Mouse (Mus musculus) intestine, embryonic 15.5 days (tissue): ENCODE data around the gene Smg9. TPM values are rescaled to one million over a fixed set of nuclear protein-coding genes. Genes with fewer than 3 reads are reported as not detected.

Experiments used
- ATAC-seq: fragments of 200-750 bp; cut with Nextera tagmentation; 2 replicates; pipeline ENCODE4 v1.8.0; 2017; ENCODE audit warnings: moderate TSS enrichment, moderate library complexity
- H3K27ac ChIP-seq: fragments of 300-500 bp; sonication (generic); 2 replicates; pipeline ENCODE4 v1.5.1; 2015; ENCODE audit warnings: mild to moderate bottlenecking, inconsistent platforms
- H3K27me3 ChIP-seq: fragments of 300-500 bp; sonication (generic); replicated peaks from 2 replicates; pipeline ENCODE4 v1.6.1; 2015; ENCODE audit warnings: inconsistent platforms
- H3K36me3 ChIP-seq: fragments of 300-500 bp; sonication (generic); 2 replicates; pipeline ENCODE4 v1.6.1; 2015; ENCODE audit warnings: inconsistent platforms
- H3K4me1 ChIP-seq: fragments of 300-500 bp; sonication (generic); replicated peaks from 2 replicates; pipeline ENCODE4 v1.6.1; 2015; ENCODE audit warnings: inconsistent platforms
- H3K4me2 ChIP-seq: fragments of 300-500 bp; sonication (generic); replicated peaks from 2 replicates; pipeline ENCODE4 v1.6.1; 2015; ENCODE audit warnings: mild to moderate bottlenecking, inconsistent platforms
- H3K4me3 ChIP-seq: fragments of 300-500 bp; sonication (generic); replicated peaks from 2 replicates; pipeline ENCODE4 v1.5.1; 2015; ENCODE audit warnings: inconsistent platforms
- H3K9ac ChIP-seq: fragments of 300-500 bp; sonication (generic); 2 replicates; pipeline ENCODE4 v1.6.1; 2015; ENCODE audit warnings: inconsistent platforms
- H3K9me3 ChIP-seq: fragments of 300-500 bp; sonication (generic); 2 replicates; pipeline ENCODE4 v1.6.1; 2016; ENCODE audit warnings: inconsistent platforms
- WGBS: fragments of 180-500 bp; shearing (Covaris S2); methylation state at CpG from one replicate; pipeline ENCODE4 v1.1.7; 2015; 5-methylcytosine and 5-hydroxymethylcytosine counted together
- polyA plus RNA-seq: library from polyadenylated mRNA; unstranded; fragments of >200 nt; fragmentation: Nextera tagmentation; extraction: Ambion mirVana; gene quantifications from 2 replicates; pipeline ENCODE4 v1.2.1, GENCODE M21; 2015

The Smg9 gene
- polyA plus RNA-seq, 1 experiment from 2014 or later: 19.6 TPM

- 58% methylated on average over 2 of the region's 2 CpGs for WGBS
- no peak overlapping the region for H3K4me2 ChIP-seq
- H3K27ac ChIP-seq: no peak overlapping the region
- peaks cover 18% of the 10 kb centered on the region for H3K4me1 ChIP-seq
- H3K27me3 ChIP-seq: peaks cover 6% of the 10 kb centered on the region
- ATAC-seq: no peak
- H3K4me3 ChIP-seq: no peak overlapping the region
- H3K36me3 ChIP-seq: no peaks in the 10 kb centered on the region
- H3K9me3 ChIP-seq: no peaks in the 10 kb centered on the region
- H3K9ac ChIP-seq: no peak overlapping the region
Observed at GRCm38 (mm10) chr7:24380370-24380769, 19.0 kb upstream of the Smg9 start.

- H3K4me3 ChIP-seq: no peak overlapping the region
- H3K36me3 ChIP-seq: no peaks in the 10 kb centered on the region
- ATAC-seq: no peak
- no peak overlapping the region for H3K9ac ChIP-seq
- no peak overlapping the region for H3K27ac ChIP-seq
- no peaks in the 10 kb centered on the region for H3K9me3 ChIP-seq
- WGBS: 67% methylated on average over 16 of the region's 16 CpGs
- no peak overlapping the region for H3K4me2 ChIP-seq
- H3K27me3 ChIP-seq: no peaks in the 10 kb centered on the region; the same call in 1 of the 2 replicates
- H3K4me1 ChIP-seq: peaks cover 8% of the 10 kb centered on the region
Observed at GRCm38 (mm10) chr7:24382730-24383372, 16.6 kb upstream of the Smg9 start.

- Histone ChIP-seq H3K9me3 (no peaks in the 10 kb centered on the region), H3K27ac (no peak overlapping the region), H3K4me2 (no peak overlapping the region), H3K9ac (no peak overlapping the region), H3K4me1 (peaks cover 8% of the 10 kb centered on the region), H3K27me3 (no peaks in the 10 kb centered on the region; the same call in 1 of the 2 replicates), H3K4me3 (no peak overlapping the region), H3K36me3 (no peaks in the 10 kb centered on the region)
- no peak for ATAC-seq
- 63% methylated on average over 6 of the region's 6 CpGs for WGBS
Observed at GRCm38 (mm10) chr7:24384070-24384469, 15.3 kb upstream of the Smg9 start.

- Histone ChIP-seq H3K27me3 (no peaks in the 10 kb centered on the region; the same call in 1 of the 2 replicates), H3K27ac (no peak overlapping the region), H3K36me3 (no peaks in the 10 kb centered on the region), H3K4me2 (peak overlapping the region; percentile 33; the same call in 1 of the 2 replicates), H3K4me3 (no peak overlapping the region), H3K4me1 (peaks cover 6% of the 10 kb centered on the region), H3K9me3 (no peaks in the 10 kb centered on the region), H3K9ac (no peak overlapping the region)
- 6% methylated on average over 11 of the region's 11 CpGs for WGBS
- no peak; the same call in 1 of the 2 replicates for ATAC-seq
Observed at GRCm38 (mm10) chr7:24384827-24385226, 14.6 kb upstream of the Smg9 start.

DNA sequence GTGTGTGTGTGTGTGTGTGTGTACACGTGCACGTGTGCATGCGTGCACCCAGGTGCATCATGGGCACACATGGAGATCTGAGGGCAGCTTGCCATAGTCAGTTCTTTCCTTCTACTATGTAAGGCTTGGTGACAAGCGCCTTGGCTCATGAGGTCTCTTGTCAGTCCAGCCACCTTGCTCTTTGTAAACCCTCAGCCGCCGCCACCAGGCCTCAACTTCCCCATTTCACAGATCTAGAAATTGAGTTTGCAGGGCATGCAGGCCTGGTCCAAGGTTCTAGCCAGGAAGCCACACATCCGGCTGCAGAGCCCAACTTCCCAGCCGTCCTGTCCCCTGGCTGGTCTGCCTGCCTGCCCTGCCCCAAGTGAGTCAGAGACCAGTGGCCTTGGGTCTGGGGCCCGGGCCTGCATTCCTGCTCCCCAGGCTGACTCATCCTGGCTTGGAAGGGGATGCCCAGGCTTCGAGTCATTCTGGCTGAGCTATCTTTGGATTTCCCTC is 12.3 kb upstream of the Smg9 start:
- H3K4me3 ChIP-seq: no peak overlapping the region
- no peak overlapping the region for H3K4me2 ChIP-seq
- no peak overlapping the region for H3K9ac ChIP-seq
- no peaks in the 10 kb centered on the region; the same call in 1 of the 2 replicates for H3K27me3 ChIP-seq
- 78% methylated on average over 10 of the region's 10 CpGs for WGBS
- no peak overlapping the region for H3K27ac ChIP-seq
- no peak for ATAC-seq
- H3K36me3 ChIP-seq: no peaks in the 10 kb centered on the region
- no peaks in the 10 kb centered on the region for H3K9me3 ChIP-seq
- H3K4me1 ChIP-seq: peaks cover 8% of the 10 kb centered on the region; the same call in 1 of the 2 replicates

- Histone ChIP-seq H3K9me3 (no peaks in the 10 kb centered on the region), H3K27ac (no peak overlapping the region), H3K4me3 (no peak overlapping the region), H3K9ac (no peak overlapping the region), H3K4me1 (peaks cover 8% of the 10 kb centered on the region; the same call in 1 of the 2 replicates), H3K4me2 (no peak overlapping the region), H3K36me3 (no peaks in the 10 kb centered on the region), H3K27me3 (no peaks in the 10 kb centered on the region)
- 60% methylated on average over 13 of the region's 13 CpGs for whole genome bisulfite sequencing
- ATAC-seq: no peak
Observed at GRCm38 (mm10) chr7:24389516-24390187, 9.8 kb upstream of the Smg9 start.

GRCm38 (mm10) chr7:24390512-24390911 is 8.9 kb upstream of the Smg9 start:
- Histone ChIP-seq H3K9ac (no peak overlapping the region), H3K4me3 (no peak overlapping the region), H3K27ac (no peak overlapping the region), H3K4me2 (no peak overlapping the region), H3K36me3 (no peaks in the 10 kb centered on the region), H3K9me3 (no peaks in the 10 kb centered on the region), H3K27me3 (no peaks in the 10 kb centered on the region), H3K4me1 (peaks cover 8% of the 10 kb centered on the region; the same call in 1 of the 2 replicates)
- WGBS: 55% methylated on average over 7 of the region's 7 CpGs
- no peak for ATAC-seq

- Histone ChIP-seq H3K36me3 (no peaks in the 10 kb centered on the region), H3K4me1 (peaks cover 8% of the 10 kb centered on the region; the same call in 1 of the 2 replicates), H3K27me3 (no peaks in the 10 kb centered on the region), H3K4me3 (no peak overlapping the region), H3K9ac (no peak overlapping the region), H3K27ac (peak overlapping the region; percentile 32; the same call in 1 of the 2 replicates), H3K9me3 (no peaks in the 10 kb centered on the region), H3K4me2 (peak overlapping the region; percentile 45)
- 2% methylated on average over 5 of the region's 5 CpGs for WGBS
- ATAC-seq: peak; percentile 85
Observed at GRCm38 (mm10) chr7:24391077-24391476, 8.3 kb upstream of the Smg9 start.

- Histone ChIP-seq H3K9me3 (no peaks in the 10 kb centered on the region), H3K36me3 (no peaks in the 10 kb centered on the region), H3K4me2 (no peak overlapping the region), H3K4me1 (peaks cover 8% of the 10 kb centered on the region; the same call in 1 of the 2 replicates), H3K27me3 (no peaks in the 10 kb centered on the region), H3K4me3 (no peak overlapping the region), H3K27ac (0 out of 2 replicates have a peak overlapping the region, but pooled peaks have one; percentile 27), H3K9ac (no peak overlapping the region)
- WGBS: 69% methylated on average over 2 of the region's 2 CpGs
- ATAC-seq: no peak
Observed at GRCm38 (mm10) chr7:24391687-24392086, 7.7 kb upstream of the Smg9 start.

- H3K4me2 ChIP-seq: no peak overlapping the region
- no peak overlapping the region for H3K4me3 ChIP-seq
- no peak overlapping the region for H3K27ac ChIP-seq
- H3K27me3 ChIP-seq: no peaks in the 10 kb centered on the region
- H3K36me3 ChIP-seq: no peaks in the 10 kb centered on the region
- no peaks in the 10 kb centered on the region for H3K9me3 ChIP-seq
- H3K9ac ChIP-seq: no peak overlapping the region
- no peak for ATAC-seq
- 86% methylated on average over 3 of the region's 3 CpGs for WGBS
- peaks cover 10% of the 10 kb centered on the region; the same call in 1 of the 2 replicates for H3K4me1 ChIP-seq
Observed at GRCm38 (mm10) chr7:24394054-24394453, 5.4 kb upstream of the Smg9 start.

GRCm38 (mm10) chr7:24394475-24395161 is 4.8 kb upstream of the Smg9 start:
- Histone ChIP-seq H3K4me2 (no peak overlapping the region), H3K9ac (no peak overlapping the region), H3K36me3 (no peaks in the 10 kb centered on the region), H3K27me3 (no peaks in the 10 kb centered on the region), H3K9me3 (no peaks in the 10 kb centered on the region), H3K4me3 (no peak overlapping the region), H3K27ac (no peak overlapping the region), H3K4me1 (peaks cover 11% of the 10 kb centered on the region; the same call in 1 of the 2 replicates)
- 60% methylated on average over 15 of the region's 15 CpGs for WGBS
- ATAC-seq: no peak

DNA sequence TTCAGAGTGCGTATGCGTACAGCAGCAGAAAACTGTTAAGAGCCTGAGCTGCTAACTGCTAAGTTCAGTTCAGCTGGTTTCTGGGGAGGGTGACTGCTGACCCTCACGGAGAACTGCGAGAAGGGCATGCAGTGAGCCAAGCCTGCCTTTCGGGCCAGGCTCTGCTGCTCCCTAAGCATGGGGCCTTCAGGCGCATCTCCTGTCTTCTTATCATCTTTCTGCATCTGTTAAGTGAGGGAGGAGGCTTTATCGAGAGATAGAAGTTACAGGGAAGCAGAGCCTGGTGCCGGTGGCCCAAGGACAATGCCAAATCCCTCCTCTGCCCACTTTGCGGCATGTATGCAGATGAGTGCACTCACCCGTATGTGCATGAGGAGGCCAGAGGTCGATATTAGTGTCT is 2.6 kb upstream of the Smg9 start:
- Histone ChIP-seq H3K4me2 (no peak overlapping the region), H3K4me1 (0 out of 2 replicates have a peak, but pooled peaks cover 11% of the 10 kb centered on the region), H3K4me3 (no peak overlapping the region), H3K9ac (0 out of 2 replicates have a peak overlapping the region, but pooled peaks have one; percentile 3), H3K36me3 (no peaks in the 10 kb centered on the region), H3K27ac (no peak overlapping the region), H3K9me3 (no peaks in the 10 kb centered on the region), H3K27me3 (no peaks in the 10 kb centered on the region)
- WGBS: 62% methylated on average over 11 of the region's 11 CpGs
- no peak for ATAC-seq
